Mouse (Mus musculus): ENCODE results near the gene A730049H05Rik. TPM values are rescaled to one million over a fixed set of nuclear protein-coding genes. Genes with fewer than 3 reads are reported as not detected.

Gene A730049H05Rik
- polyA plus RNA-seq, 1 experiment, result not detected

GRCm38 (mm10) chr6:92869089-92869581 lies 52.9 kb downstream of the A730049H05Rik start, which contains the start of gene Gm15737:
Gene Gm15737 (plus strand): TSS chr6:92869357.
- Histone ChIP-seq H3K36me3 (ENCODE audit: control insufficient read depth, insufficient read depth, low read length, poor library complexity, severe bottlenecking) (no peaks in the 10 kb centered on the region), H3K27me3 (ENCODE audit: control insufficient read depth, insufficient read depth, low read length, poor library complexity, severe bottlenecking) (no peaks in the 10 kb centered on the region), H3K4me3 (ENCODE audit: low read depth, low read length) (peak within 1 kb of the TSS; percentile 51), H3K4me1 (ENCODE audit: control insufficient read depth, insufficient read depth, low read length) (no peaks in the 10 kb centered on the region), H3K27ac (ENCODE audit: insufficient read depth, low read length) (no peak within 1 kb of the TSS), H3K9ac (ENCODE audit: low read depth, poor library complexity, severe bottlenecking) (no peak within 1 kb of the TSS), H3K9me3 (replicated peaks; ENCODE audit: control insufficient read depth, insufficient read depth, low read length, poor library complexity, severe bottlenecking) (no peaks in the 10 kb centered on the region)
- TF ChIP-seq CTCF (IDR thresholded peaks at IDR 0.05; ENCODE audit: low read depth, low read length), result no peak
- TF ChIP-seq EP300 (IDR thresholded peaks at IDR 0.05; ENCODE audit: insufficient read depth, low read depth, low read length), result no peak
- TF ChIP-seq POLR2A (IDR thresholded peaks at IDR 0.05; ENCODE audit: insufficient read depth, low read length), result no peak

GRCm38 (mm10) chr6:92869582-92870219 lies 53.4 kb downstream of the A730049H05Rik start:
- no peak for TF ChIP-seq POLR2A (IDR thresholded peaks at IDR 0.05; ENCODE audit: insufficient read depth, low read length)
- TF ChIP-seq CTCF (IDR thresholded peaks at IDR 0.05; ENCODE audit: low read depth, low read length), result no peak
- TF ChIP-seq EP300 (IDR thresholded peaks at IDR 0.05; ENCODE audit: insufficient read depth, low read depth, low read length), result no peak
- no peaks in the 10 kb centered on the region for H3K27me3 ChIP-seq (ENCODE audit: control insufficient read depth, insufficient read depth, low read length, poor library complexity, severe bottlenecking)
- no peak overlapping the region for H3K27ac ChIP-seq (ENCODE audit: insufficient read depth, low read length)
- peak overlapping the region; percentile 51 for H3K4me3 ChIP-seq (ENCODE audit: low read depth, low read length)
- no peaks in the 10 kb centered on the region for H3K4me1 ChIP-seq (ENCODE audit: control insufficient read depth, insufficient read depth, low read length)
- H3K36me3 ChIP-seq (ENCODE audit: control insufficient read depth, insufficient read depth, low read length, poor library complexity, severe bottlenecking), result no peaks in the 10 kb centered on the region
- H3K9ac ChIP-seq (ENCODE audit: low read depth, poor library complexity, severe bottlenecking), result no peak overlapping the region
- H3K9me3 ChIP-seq (replicated peaks; ENCODE audit: control insufficient read depth, insufficient read depth, low read length, poor library complexity, severe bottlenecking), result no peaks in the 10 kb centered on the region

- Histone ChIP-seq H3K4me3 (ENCODE audit: low read depth, low read length) (no peak overlapping the region), H3K4me1 (ENCODE audit: control insufficient read depth, insufficient read depth, low read length) (no peaks in the 10 kb centered on the region), H3K27me3 (ENCODE audit: control insufficient read depth, insufficient read depth, low read length, poor library complexity, severe bottlenecking) (no peaks in the 10 kb centered on the region), H3K27ac (ENCODE audit: insufficient read depth, low read length) (no peak overlapping the region), H3K9ac (ENCODE audit: low read depth, poor library complexity, severe bottlenecking) (no peak overlapping the region), H3K9me3 (replicated peaks; ENCODE audit: control insufficient read depth, insufficient read depth, low read length, poor library complexity, severe bottlenecking) (no peaks in the 10 kb centered on the region), H3K36me3 (ENCODE audit: control insufficient read depth, insufficient read depth, low read length, poor library complexity, severe bottlenecking) (no peaks in the 10 kb centered on the region)
- TF ChIP-seq CTCF (IDR thresholded peaks at IDR 0.05; ENCODE audit: low read depth, low read length) (no peak), POLR2A (IDR thresholded peaks at IDR 0.05; ENCODE audit: insufficient read depth, low read length) (no peak), EP300 (IDR thresholded peaks at IDR 0.05; ENCODE audit: insufficient read depth, low read depth, low read length) (no peak)
Measured at GRCm38 (mm10) chr6:92871813-92872212, 55.5 kb downstream of the A730049H05Rik start.

GRCm38 (mm10) chr6:92872766-92873165 lies 56.5 kb downstream of the A730049H05Rik start:
- Histone ChIP-seq H3K27me3 (ENCODE audit: control insufficient read depth, insufficient read depth, low read length, poor library complexity, severe bottlenecking) (no peaks in the 10 kb centered on the region), H3K36me3 (ENCODE audit: control insufficient read depth, insufficient read depth, low read length, poor library complexity, severe bottlenecking) (no peaks in the 10 kb centered on the region)

GRCm38 (mm10) chr6:92874854-92875253 lies 58.6 kb downstream of the A730049H05Rik start:
- Histone ChIP-seq H3K9ac (ENCODE audit: low read depth, poor library complexity, severe bottlenecking) (no peak overlapping the region), H3K4me1 (ENCODE audit: control insufficient read depth, insufficient read depth, low read length) (no peaks in the 10 kb centered on the region), H3K9me3 (replicated peaks; ENCODE audit: control insufficient read depth, insufficient read depth, low read length, poor library complexity, severe bottlenecking) (no peaks in the 10 kb centered on the region), H3K27ac (ENCODE audit: insufficient read depth, low read length) (no peak overlapping the region), H3K4me3 (ENCODE audit: low read depth, low read length) (no peak overlapping the region), H3K27me3 (ENCODE audit: control insufficient read depth, insufficient read depth, low read length, poor library complexity, severe bottlenecking) (no peaks in the 10 kb centered on the region), H3K36me3 (ENCODE audit: control insufficient read depth, insufficient read depth, low read length, poor library complexity, severe bottlenecking) (no peaks in the 10 kb centered on the region)
- TF ChIP-seq CTCF (IDR thresholded peaks at IDR 0.05; ENCODE audit: low read depth, low read length), result no peak
- TF ChIP-seq EP300 (IDR thresholded peaks at IDR 0.05; ENCODE audit: insufficient read depth, low read depth, low read length), result no peak
- TF ChIP-seq POLR2A (IDR thresholded peaks at IDR 0.05; ENCODE audit: insufficient read depth, low read length), result no peak

More at GRCm38 (mm10) chr6:92872766-92873165, 56.5 kb downstream of the A730049H05Rik start:
- H3K4me1 ChIP-seq (ENCODE audit: control insufficient read depth, insufficient read depth, low read length), result no peaks in the 10 kb centered on the region
- no peak overlapping the region for H3K4me3 ChIP-seq (ENCODE audit: low read depth, low read length)
- no peak overlapping the region for H3K27ac ChIP-seq (ENCODE audit: insufficient read depth, low read length)
- TF ChIP-seq CTCF (IDR thresholded peaks at IDR 0.05; ENCODE audit: low read depth, low read length) (no peak), POLR2A (IDR thresholded peaks at IDR 0.05; ENCODE audit: insufficient read depth, low read length) (no peak), EP300 (IDR thresholded peaks at IDR 0.05; ENCODE audit: insufficient read depth, low read depth, low read length) (no peak)
- no peak overlapping the region for H3K9ac ChIP-seq (ENCODE audit: low read depth, poor library complexity, severe bottlenecking)
- H3K9me3 ChIP-seq (replicated peaks; ENCODE audit: control insufficient read depth, insufficient read depth, low read length, poor library complexity, severe bottlenecking), result no peaks in the 10 kb centered on the region

- H3K9me3 ChIP-seq (replicated peaks; ENCODE audit: control insufficient read depth, insufficient read depth, low read length, poor library complexity, severe bottlenecking), result no peaks in the 10 kb centered on the region
- no peaks in the 10 kb centered on the region for H3K4me1 ChIP-seq (ENCODE audit: control insufficient read depth, insufficient read depth, low read length)
- no peaks in the 10 kb centered on the region for H3K36me3 ChIP-seq (ENCODE audit: control insufficient read depth, insufficient read depth, low read length, poor library complexity, severe bottlenecking)
- no peak overlapping the region for H3K27ac ChIP-seq (ENCODE audit: insufficient read depth, low read length)
- H3K9ac ChIP-seq (ENCODE audit: low read depth, poor library complexity, severe bottlenecking), result no peak overlapping the region
- no peak overlapping the region for H3K4me3 ChIP-seq (ENCODE audit: low read depth, low read length)
- TF ChIP-seq POLR2A (IDR thresholded peaks at IDR 0.05; ENCODE audit: insufficient read depth, low read length) (no peak), CTCF (IDR thresholded peaks at IDR 0.05; ENCODE audit: low read depth, low read length) (no peak), EP300 (IDR thresholded peaks at IDR 0.05; ENCODE audit: insufficient read depth, low read depth, low read length) (no peak)
- H3K27me3 ChIP-seq (ENCODE audit: control insufficient read depth, insufficient read depth, low read length, poor library complexity, severe bottlenecking), result no peaks in the 10 kb centered on the region
Measured at GRCm38 (mm10) chr6:92875340-92875739, 59.1 kb downstream of the A730049H05Rik start.

Data from ES-Bruce4 (cell line).